Mouse (Mus musculus) left cerebral cortex, postnatal 4 days (tissue): ENCODE data around the gene Phf2. TPM values are rescaled to one million over a fixed set of nuclear protein-coding genes. Genes with fewer than 3 reads are reported as not detected.

Source experiments
- DNase-seq: peaks from one replicate; pipeline ENCODE4 v3.0.0-alpha.2; 2022
- intact Hi-C: fragments of 180-260 bp; cut with DNase I; formaldehyde crosslinking; loops from one replicate; pipeline ENCODE4 v1.15.1; 2025
- total RNA-seq, 2 experiments: library from RNA; stranded (reverse); gene quantifications; 2 replicates each; pipeline ENCODE4 v1.2.3; 2021

Gene Phf2
- total RNA-seq, 2 experiments from 2014 or later, result 36.3 to 37.0 TPM

GRCm38 (mm10) chr13:48858779-48859178 is 12.1 kb downstream of the Phf2 start:
- no peak for DNase-seq
- intact Hi-C loops, result no loop called here

- intact Hi-C loops, result no loop called here
- DNase-seq, result no peak
These were observed 12.9 kb downstream of the Phf2 start for GRCm38 (mm10) chr13:48858054-48858453.

- intact Hi-C loops, result no loop called here
- no peak for DNase-seq
These were observed 13.5 kb downstream of the Phf2 start for GRCm38 (mm10) chr13:48857246-48857932.

GRCm38 (mm10) chr13:48853947-48854346 is 17.0 kb downstream of the Phf2 start:
- no peak for DNase-seq
- intact Hi-C loops, result no loop called here

GRCm38 (mm10) chr13:48853475-48853874 is 17.4 kb downstream of the Phf2 start:
- no peak for DNase-seq

GRCm38 (mm10) chr13:48852859-48853258 is 18.1 kb downstream of the Phf2 start:
- intact Hi-C loops, result no loop called here

More at GRCm38 (mm10) chr13:48853475-48853874, 17.4 kb downstream of the Phf2 start:
- intact Hi-C loops, result no loop called here

GRCm38 (mm10) chr13:48851719-48852118 is 19.2 kb downstream of the Phf2 start:
- no peak for DNase-seq
- intact Hi-C loops, result no loop called here

More at GRCm38 (mm10) chr13:48852859-48853258, 18.1 kb downstream of the Phf2 start:
- DNase-seq, result no peak

- no peak for DNase-seq
- intact Hi-C loops, result no loop called here
These were observed 20.1 kb downstream of the Phf2 start for GRCm38 (mm10) chr13:48850771-48851170.

- intact Hi-C loops, result no loop called here
- DNase-seq, result no peak
These were observed 20.6 kb downstream of the Phf2 start for GRCm38 (mm10) chr13:48850326-48850725.

GRCm38 (mm10) chr13:48849155-48849554 is 21.8 kb downstream of the Phf2 start:
- intact Hi-C loops, result no loop called here
- peak; percentile 64 for DNase-seq

GRCm38 (mm10) chr13:48845308-48845707 is 25.6 kb downstream of the Phf2 start:
- DNase-seq, result no peak
- intact Hi-C loops, result no loop called here

- intact Hi-C loops, result no loop called here
- no peak for DNase-seq
These were observed 27.4 kb downstream of the Phf2 start for GRCm38 (mm10) chr13:48843530-48843929.

GRCm38 (mm10) chr13:48841905-48842592 is 28.9 kb downstream of the Phf2 start:
- no peak for DNase-seq
- intact Hi-C loops, result no loop called here

- no peak for DNase-seq
- intact Hi-C loops, result no loop called here
These were observed 32.6 kb downstream of the Phf2 start for GRCm38 (mm10) chr13:48838284-48838683.

- intact Hi-C loops, result no loop called here
- DNase-seq, result no peak
These were observed 33.4 kb downstream of the Phf2 start for GRCm38 (mm10) chr13:48837537-48837936.

GRCm38 (mm10) chr13:48830528-48831250 is 40.2 kb downstream of the Phf2 start:
- intact Hi-C loops, result no loop called here

GRCm38 (mm10) chr13:48829780-48830179 is 41.1 kb downstream of the Phf2 start:
- no peak for DNase-seq
- intact Hi-C loops, result no loop called here

More at GRCm38 (mm10) chr13:48830528-48831250, 40.2 kb downstream of the Phf2 start:
- DNase-seq, result peak; percentile 47

GRCm38 (mm10) chr13:48822871-48823270 is 48.0 kb downstream of the Phf2 start:
- intact Hi-C loops, result no loop called here
- DNase-seq, result no peak

GRCm38 (mm10) chr13:48822288-48822687 is 48.6 kb downstream of the Phf2 start:
- no peak for DNase-seq
- intact Hi-C loops, result no loop called here

GRCm38 (mm10) chr13:48819131-48819530 is 51.8 kb downstream of the Phf2 start:
- intact Hi-C loops, result no loop called here
- DNase-seq, result no peak

GRCm38 (mm10) chr13:48814406-48814805 is 56.5 kb downstream of the Phf2 start:
- DNase-seq, result no peak
- intact Hi-C loops, result no loop called here

- no peak for DNase-seq
- intact Hi-C loops, result no loop called here
These were observed 59.9 kb downstream of the Phf2 start for GRCm38 (mm10) chr13:48810991-48811390.
